Mouse (Mus musculus) forelimb bud, embryonic 11.5 days (tissue): ENCODE measurements around the gene Srl.
"Not testable (repeated sequence)": the region's sequence is repeated elsewhere in the genome, so short reads cannot be mapped to it uniquely, and the experiment has no call there.

Source experiments
- DNase-seq: peaks from one replicate; pipeline ENCODE4 v3.0.0-alpha.2; 2012; ENCODE audit warnings: low read depth, low spot score

Srl gene

DNA sequence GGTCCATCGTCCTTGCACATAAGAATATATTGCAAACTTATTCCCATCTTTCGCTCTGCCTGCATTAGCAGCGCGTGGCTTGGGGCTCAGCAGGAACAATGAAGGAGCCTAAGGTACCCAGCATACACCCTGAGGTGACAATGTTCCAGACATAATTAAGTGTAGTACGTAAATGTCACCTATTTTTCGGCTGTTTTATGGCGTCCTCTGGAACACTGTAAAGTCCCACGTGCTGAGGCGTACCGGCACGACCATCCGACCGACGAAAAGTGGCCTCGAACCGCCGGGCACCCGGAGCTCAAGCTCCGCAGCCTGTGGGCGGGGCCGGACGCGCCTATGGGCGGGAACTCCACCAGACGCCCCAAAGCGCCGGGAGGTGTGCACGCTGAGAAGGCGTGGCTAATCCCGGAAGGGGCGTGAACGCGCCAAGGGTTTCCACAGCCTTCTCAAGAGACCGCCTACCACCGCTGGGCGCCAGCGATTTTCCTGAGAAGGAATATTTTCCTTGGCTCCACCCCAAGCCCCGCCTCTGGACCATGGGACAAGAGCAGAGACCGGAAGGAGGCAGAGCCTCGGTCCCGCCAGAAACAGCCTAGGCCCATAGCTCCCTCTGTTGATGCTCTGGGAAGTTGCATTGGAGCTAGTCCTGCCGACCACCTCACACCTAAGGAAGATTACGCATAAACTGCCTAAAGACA, at the start of gene Srl:
Gene Srl, minus strand, starts transcription at position 316 of the 698 bp plus-strand sequence.
- DNase-seq, result peak; percentile 100

DNA sequence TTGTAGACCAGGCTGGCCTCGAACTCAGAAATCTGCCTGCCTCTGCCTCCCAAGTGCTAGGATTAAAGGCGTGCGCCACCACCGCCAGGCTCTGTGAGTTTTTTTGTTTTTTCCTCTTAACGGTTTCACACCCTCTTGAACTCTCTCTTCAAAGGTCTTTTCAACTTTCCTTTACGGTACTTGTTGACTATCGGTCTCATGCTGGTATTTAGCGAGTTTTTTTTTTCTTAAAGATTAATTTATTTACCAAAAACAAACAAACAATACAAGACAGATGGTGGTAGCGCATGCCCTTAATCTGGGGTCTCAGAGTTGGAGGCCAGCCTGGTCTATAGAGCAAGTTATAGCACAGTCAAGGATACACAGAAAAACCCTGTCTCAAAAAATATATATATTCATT, 48.6 kb upstream of the Srl start:
- DNase-seq, result peak; percentile 71

DNA sequence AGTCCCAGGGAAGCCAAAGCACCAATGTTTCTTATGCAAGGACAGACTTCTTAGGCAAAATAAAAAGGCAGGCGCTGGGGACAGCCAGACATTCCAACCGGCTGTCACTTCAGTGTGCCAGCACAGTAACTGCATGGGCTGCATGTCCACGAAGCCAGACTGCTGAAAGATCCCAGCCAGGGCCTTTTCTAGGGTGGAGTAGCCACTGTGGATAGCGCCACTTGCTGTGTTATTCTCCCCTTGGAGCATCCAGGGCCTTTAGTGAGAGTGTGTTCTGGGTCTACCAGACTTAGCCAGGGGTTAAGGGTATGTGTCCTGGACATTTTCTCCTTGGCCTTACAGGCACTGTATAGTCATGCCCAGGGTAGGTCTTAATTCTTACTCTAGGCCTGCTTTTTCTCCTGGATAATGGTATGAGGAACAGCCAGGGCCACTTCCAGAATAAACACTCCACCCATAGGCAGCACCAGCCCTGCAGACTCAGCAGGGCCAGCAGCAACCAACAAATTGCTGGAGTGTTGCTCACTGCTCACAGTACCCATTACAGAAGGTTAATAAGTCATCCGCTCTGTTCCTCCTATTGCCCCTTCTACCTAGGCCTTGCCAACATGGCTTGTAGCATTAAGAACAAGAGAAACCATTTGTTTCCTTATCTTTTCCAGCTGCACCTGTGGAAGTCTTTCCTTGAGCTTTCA, 46.0 kb upstream of the Srl start:
- no peak for DNase-seq

DNA sequence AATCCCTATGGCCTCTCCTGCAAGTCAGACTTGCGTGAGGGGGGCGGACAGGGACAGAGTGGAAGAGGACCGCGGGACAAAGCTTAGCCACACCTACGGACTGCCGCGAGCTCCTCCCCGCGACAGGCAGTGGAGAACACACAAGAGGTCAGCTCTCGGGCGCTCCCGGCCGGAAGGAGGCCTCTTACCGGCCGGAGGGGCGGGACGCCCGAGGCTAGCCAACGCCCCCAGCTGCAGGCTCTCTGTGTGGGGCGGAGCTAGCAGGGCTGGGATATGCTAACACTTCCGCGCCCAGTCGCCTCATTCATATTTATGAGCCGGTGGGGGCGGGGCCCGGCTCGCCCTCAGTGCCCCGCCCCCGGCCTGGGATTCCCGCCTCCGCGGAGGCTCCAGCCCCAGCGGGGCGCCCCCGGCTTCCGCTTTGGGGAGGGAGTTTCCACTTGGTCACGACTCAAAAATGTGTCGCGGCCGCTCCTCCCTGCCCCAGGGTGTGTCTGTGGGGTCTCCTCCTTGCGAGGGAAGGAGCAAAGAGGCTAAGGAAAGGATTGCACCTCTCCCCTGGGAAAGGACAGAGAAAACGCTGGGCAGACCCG, 45.0 kb upstream of the Srl start:
- peak; percentile 97 for DNase-seq

DNA sequence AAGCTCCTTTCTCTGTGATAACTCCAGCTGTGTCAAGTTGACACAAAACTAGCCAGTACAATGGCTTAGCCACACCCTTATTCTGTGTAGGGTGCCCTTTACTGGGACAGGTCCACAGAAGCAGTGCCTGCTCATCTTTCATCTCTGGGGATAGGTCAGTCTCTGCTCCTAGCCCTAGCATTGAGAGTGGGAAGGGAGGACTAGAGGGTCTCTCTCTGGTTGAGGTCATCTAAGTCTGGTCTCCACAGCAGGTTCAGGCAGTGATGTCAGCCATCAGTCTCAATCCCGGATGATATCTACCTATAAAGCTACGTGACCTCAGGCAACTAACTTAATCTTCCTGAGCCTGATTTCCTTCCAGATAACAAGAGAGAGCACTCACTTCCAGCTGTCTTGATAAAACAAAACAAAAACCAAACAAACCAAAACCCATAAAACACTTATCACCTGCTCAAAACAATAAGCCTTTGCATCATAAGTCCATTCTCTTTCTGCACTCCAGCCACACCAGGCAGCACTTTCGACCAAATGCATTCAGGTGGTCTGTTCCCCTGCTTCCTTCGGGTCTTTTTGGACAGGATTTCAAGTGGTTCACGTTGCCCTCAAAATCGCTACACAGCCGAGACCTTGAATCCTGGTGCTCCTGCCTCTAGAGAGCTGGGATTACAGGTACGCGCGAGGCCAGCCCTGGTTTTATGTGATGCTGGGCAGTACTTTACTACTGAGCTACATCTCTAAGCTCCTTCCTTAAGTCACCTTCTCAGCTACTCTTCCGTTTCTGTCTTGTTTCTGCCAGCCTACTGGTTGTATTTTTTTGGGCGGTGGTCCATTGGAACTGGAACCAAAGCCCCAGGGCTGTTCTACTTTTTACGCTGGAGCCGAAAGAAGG, 44.3 kb upstream of the Srl start:
- no peak for DNase-seq

DNA sequence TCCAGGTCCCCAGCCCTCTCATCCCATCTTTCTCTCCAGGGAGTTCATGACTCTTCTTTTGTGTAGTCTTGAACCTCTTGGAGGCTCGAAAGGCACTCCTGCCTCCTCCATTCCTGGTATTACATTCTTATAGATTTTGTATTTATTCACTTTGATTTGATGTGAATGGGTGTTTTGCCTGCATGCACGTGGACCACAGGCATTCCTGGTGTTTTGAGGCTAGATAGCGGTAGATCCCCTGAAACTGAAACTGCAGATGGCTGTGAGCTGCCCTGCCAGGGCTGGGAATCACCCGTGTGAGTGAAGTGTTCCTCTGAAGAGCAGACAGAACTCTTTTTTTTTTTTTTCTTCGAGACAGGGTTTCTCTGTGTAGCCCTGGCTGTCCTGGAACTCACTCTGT, 42.8 kb upstream of the Srl start:
- DNase-seq, result no peak

DNA sequence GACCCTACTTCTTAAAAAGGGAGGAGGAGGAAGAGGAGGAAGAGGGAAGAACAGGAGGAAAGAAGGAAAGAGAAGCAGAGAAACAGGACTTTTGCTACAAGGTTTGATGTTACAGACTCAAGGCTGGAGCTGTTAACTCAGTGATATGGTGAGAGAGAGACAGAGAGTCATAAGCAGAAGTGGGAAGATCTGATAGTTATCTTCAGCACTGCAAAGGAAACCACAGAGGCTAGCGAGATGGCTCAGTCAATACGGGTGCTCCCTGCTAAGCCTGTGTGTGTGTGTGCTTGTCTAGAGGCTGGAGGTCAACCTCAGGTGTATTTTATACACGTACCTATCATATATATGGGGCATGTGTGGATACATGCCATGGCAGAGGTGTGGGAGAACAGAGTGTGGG, 42.2 kb upstream of the Srl start:
- no peak for DNase-seq

DNA sequence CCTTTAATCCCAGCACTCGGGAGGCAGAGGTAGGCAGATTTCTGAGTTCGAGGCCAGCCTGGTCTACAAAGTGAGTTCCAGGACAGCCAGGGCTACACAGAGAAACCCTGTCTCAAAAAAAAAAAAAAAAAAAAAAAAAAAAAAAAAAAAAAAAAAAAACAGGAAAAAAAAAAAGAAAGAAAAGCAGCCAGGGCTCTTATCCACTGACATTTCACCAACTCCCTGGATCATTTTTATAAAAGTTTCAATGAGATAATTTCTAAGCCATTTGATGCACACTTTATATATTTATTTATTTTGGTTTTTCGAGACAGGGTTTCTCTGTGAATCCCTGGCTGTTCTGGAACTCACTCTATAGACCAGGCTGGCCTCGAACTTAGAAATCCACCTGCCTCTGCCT, 39.6 kb upstream of the Srl start:
- not testable (repeated sequence) for DNase-seq

DNA sequence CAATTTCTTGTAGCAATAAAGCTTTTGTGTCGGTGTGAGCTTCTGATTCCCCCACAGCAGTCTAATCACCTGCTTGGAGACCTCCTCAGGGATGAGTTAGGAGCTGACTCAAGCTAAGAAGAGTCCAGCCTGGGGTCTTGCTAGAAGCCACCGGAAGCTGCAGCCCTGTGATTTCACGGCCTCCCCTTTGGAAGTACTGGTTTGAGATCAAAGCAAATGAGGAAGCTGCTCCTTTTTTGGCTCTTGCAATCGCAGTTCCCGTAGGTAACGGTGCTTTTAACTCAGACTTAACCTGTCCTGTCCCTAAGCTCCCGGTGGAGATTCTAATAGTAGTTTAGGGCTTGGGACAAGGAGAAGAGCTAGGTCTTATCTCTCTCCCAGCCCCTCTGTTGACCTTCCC, 37.0 kb upstream of the Srl start:
- no peak for DNase-seq

DNA sequence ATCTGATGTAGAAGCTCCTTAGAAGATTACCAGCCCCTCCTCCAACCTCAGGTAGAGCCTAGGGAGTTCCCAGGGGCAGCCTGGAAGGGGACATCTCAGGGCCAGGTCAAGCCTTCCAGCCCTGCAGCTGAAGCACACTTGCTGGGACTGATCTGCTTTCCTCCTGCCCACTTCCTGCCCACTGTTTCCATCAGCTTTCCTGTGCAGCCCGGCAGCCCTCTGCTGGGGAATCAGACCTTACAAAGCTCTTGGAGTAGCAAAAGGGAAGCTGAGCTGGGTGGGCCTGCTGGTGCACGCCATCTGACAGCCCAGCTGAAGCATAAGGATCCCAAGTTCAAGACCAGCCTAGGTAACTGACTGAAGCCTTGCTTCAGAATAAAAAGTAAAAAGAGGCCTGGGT, 35.3 kb upstream of the Srl start:
- no peak for DNase-seq

DNA sequence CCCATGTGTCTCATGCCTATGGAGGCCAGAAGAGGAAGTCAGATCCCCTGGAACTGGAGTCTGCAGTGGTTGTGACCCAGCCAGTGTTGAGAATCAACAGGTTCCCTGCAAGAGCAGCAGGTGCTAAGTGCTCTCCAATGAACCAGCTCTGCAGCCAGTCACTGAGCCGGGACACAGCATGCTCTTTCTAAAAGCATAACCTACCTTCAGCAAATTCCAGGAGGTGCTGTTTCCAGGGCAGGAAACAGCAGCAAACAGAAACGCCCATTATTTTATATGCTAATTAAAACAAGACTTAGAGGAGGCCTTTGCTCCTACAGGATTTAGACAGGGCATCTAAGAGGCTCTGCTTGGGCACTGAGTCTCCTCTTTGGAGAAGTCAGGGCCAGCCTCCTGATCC, 34.4 kb upstream of the Srl start:
- DNase-seq, result no peak

DNA sequence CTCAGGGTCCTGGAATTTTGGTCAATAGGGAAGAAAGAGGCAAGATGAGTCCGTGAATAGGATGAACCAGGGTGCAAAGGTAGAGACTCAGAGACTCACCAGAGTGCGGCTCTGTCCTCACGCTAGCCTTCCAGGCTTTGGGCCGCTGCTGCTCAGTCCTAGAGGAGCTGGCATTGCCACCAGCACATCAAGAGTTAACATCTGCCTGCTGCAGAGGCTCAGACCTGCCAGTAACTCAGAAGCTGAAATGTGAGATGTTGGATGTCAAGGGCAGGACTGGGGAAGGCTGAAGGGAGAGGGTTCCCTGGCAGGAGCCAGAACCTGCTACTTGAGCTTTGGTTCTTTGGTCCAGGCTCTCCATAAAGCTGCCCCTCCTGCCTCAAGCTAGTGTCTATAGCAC, 29.1 kb upstream of the Srl start:
- peak; percentile 49 for DNase-seq

DNA sequence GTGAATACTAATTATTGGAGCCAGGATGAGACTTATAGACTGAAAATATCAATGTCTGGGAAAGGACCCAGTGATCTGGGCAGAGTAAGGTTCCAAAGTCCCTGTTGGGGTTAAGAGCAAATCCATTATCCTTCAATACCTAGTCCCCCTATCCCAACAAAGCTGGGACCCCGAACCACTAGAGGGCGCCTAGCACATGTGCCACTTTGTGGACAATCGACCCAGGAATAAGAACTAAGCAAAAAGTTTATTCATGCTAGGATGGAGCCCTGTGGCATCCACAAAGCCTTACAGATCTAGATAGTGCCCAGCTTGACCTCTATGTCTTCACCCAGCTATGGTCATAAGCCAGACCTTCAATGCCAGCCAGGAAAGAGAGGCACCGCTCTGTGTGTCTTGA, 26.3 kb upstream of the Srl start:
- DNase-seq, result peak; percentile 87

DNA sequence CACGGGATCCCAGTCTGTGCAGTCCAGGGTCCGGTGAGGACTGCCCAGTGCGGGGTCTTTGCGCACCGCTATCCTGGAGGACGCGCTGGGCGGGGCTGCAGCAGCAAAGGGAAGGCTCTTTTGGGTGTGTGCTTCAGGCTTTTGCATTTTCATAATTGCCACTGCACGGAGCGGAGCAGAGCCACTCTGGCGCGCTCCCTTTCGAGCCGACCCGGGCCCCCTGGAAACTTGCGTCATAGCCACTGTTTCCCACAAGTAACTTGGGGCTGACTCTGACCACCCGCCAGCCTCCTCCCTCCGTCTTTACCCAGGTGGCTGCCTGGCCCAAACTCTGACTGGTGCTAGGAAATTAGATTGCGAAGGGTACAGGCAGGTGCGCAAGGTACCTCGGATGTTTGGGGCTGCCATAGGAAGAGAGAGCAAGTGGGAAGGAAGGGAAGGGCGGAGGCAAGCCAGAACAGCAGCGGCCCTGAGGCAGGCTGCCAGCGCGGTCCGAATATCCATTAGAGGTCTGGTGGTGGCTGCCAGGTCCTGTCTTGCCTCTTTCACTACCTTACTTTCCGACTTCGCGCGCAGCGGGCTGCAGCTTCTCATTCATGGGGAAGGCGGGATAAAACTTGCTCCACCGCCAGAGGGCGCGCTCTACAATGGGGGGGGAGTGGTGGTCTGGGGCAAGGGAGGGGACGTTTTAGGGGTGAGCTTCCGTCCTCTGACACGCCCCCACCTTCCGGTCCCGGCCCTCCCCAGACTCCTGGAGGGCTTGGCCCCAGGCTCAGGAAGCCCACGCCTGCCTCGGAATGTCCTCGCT, 18.7 kb upstream of the Srl start:
- DNase-seq, result peak; percentile 62

DNA sequence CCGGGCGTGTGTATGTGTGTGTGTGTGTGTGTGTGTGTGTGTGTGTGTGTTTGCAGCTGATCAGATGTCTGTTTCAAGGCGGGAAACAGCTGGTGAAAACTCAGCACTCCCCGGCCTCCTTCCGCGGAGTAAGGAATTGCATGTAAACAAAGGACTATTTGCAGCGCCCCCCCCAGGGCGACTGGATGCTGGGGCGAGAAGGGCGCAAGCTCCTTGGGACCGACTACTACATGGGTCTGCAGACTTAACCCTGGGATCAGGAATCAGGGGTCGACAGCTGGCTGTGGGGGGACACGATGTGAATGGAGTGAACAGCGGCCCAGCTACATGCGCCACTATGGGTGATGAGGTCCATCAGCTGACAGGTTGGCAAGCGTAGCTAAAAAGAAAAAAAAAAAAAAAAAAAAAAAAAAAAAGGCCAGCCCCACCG, 18.1 kb upstream of the Srl start, which contains the start of gene Tfap4:
Gene Tfap4, minus strand, starts transcription at position 140 of the 430 bp plus-strand sequence.
- DNase-seq, result peak; percentile 92

DNA sequence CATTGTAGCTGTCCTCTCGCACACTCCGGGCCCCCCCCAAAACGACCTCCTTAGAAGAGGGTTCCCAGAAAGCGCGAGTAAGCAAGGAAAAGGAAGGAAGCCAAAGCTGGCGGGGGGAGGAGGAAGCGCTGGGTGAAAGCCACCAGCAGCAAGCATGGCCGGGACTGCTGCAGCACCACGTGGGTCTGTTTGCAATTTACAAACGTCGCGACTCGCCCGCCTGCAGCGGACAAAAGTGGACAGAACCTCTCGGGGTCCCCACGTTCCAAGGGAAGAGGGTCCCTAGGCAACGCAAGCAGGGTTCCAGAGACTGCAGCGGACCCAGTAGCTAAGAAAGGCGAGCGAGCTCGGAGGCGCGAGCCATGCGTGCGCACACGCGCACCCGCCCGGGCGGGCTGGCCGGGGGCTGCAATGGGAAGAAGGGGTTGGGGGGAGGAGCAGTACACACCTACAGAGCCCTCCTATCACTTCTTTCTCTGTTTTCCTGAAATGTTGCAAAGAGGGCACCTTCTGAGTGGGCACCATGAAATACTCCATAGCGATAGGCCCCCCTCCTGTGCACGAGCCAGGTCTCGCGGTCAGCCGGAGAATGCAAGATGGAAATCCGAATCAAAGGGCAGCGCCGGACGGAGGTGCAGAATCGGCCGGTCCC, 17.5 kb upstream of the Srl start:
- peak; percentile 55 for DNase-seq

DNA sequence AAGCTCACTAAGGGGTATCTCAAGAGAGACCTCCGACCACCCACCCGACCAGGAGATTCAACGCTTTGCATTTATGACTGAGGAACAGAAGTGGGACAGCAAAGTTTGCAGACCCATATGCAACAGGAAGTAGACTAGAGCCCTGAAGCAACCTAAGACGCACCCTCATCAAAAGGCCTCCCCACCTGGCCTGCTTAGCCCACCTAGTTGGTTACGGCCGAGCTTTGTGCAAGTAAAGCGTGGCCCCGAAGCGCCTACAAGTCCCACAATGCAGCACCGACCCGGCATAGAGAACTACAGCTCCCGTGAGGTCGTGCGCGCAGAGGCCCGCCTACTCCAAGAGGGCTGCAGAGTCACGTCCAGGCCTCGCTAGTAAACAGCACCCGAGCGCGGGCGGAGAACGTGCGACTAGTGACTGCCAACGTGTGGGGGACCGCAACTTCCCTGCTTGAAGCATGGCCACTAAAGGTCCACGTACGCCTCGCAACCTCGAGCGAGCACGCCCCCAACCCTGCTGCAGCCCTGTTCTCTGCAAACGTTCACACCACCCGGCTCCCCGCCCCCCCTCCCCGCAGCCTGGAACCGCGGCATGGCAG, 16.9 kb upstream of the Srl start:
- DNase-seq, result peak; percentile 92

DNA sequence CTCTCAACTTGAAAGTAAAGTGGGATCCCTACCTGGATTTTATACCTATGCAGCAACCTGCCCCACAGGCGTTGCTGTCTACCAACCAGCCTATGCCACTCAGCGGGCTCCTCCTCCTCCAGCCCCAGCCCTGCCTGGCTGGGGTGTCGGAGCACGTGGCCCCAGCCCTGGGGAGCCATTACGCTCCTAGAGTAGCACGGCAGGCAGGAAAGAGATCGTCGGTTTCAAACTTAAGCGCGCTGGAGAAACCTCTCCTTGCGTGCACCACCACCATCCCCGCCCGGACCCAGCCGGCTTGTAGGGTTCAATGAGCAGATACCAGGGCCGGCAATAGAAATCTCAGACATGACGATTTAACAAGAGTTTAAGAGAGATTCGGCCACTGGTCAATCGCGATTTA, 16.3 kb upstream of the Srl start:
- peak; percentile 54 for DNase-seq

DNA sequence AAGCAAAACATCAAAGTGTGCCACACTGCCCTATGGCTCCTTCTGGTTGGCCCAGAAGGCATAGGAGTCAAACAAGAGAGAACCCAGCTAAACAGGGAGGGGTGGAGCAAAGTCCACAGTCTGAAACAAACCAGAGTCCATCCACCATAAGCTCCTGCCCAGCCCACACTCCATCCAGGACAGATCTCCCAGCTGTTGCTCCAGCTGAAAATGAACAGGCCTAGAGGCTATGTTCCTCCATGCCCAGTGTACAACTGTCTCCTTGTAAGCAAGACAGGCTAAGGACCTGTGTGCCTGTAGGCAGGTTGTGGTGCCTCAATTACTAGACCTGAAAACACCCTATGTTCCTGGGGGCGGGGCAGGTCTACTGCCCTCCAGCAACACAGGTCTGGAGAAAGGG, 15.5 kb upstream of the Srl start:
- no peak for DNase-seq

DNA sequence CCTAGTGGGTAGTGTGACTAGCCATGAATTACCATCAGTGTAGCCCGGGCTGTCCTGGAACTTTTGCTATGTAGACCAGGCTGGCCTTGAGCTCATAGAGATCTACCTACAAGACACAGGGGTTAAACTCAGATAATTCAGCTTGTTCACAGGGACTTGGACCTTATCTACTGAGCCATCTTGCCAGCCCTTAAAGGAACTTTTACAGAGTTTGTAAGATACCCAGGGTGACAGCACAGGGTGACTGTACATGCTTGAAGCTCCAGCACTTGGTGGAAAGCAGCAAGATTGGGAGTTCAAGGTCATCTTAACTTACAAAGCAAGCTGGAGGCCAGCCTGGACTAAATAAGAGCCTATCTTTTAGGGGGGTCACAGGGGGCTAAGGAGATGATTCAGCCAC, 13.9 kb upstream of the Srl start:
- no peak for DNase-seq
